Comparison of ENCODE assay signal across 22 mouse cellular contexts in genomic region chr3:27744754-27745153, GRCm38 (mm10). TPM values are rescaled to one million over a fixed set of nuclear protein-coding genes. Genes with fewer than 3 reads are reported as not detected.
DNase-seq lines count a peak whose midpoint lies in the region; ATAC-seq and TF ChIP-seq lines count a peak whose summit lies in the region.
"Had no signal": no experiment of that assay in that cellular context is flagged by ENCODE, and none has a peak within 500 bp of the region (broad histone marks: within the 10 kb centered on the region; RNA-seq: fewer than 3 reads in every experiment).

No protein-coding gene starts in this region.

- no peak overlapping the region for H3K4me3 ChIP-seq in ES-E14 (ENCODE audit: insufficient read depth in 1 of 2, low read depth in 1 of 2, low read length in 2 of 2, poor library complexity in 1 of 2, severe bottlenecking in 1 of 2)
- no peak overlapping the region for H3K4me3 ChIP-seq in intestine, embryonic 14.5 days (ENCODE audit: low read depth, low read length)
- no peak overlapping the region for H3K4me3 ChIP-seq in stomach, embryonic 14.5 days (ENCODE audit: low read depth, low read length)
- H3K4me3 ChIP-seq: embryonic facial prominence, embryonic 13.5 days; heart, embryonic 12.5 days; midbrain, embryonic 12.5 days; neural tube, embryonic 13.5 days had no signal

- H3K4me2 ChIP-seq in intestine, embryonic 14.5 days (ENCODE audit: low read length), result no peak overlapping the region
- no peak overlapping the region for H3K4me2 ChIP-seq in stomach, embryonic 14.5 days (replicated peaks; ENCODE audit: low read depth, low read length)
- H3K4me2 ChIP-seq: embryonic facial prominence, embryonic 13.5 days; heart, embryonic 12.5 days; lung, embryonic 14.5 days; midbrain, embryonic 12.5 days; neural tube, embryonic 13.5 days had no signal

- peak; percentile 20 for DNase-seq in kidney, adult 9 months
- DNase-seq in kidney, postnatal 4 days, result no peak
- DNase-seq in ES-E14 (ENCODE audit: low read depth, low spot score) (peak; percentile 66), MN1 (ENCODE audit: low spot score) (no peak)
- no peak for DNase-seq in intestine, embryonic 14.5 days (ENCODE audit: low spot score)
- no peak for DNase-seq in layer of hippocampus, postnatal 14 days (ENCODE audit: low spot score in 2 of 2)
- DNase-seq in adrenal gland, postnatal 36 days, result no peak
- DNase-seq: adrenal gland, adult 2 months; cerebellum, adult 11 months; cerebellum, postnatal 25 days; heart, postnatal 36 days; lung, embryonic 14.5 days; right cerebral cortex, postnatal 14 days had no signal

- no peak overlapping the region for H3K9ac ChIP-seq in ES-E14 (ENCODE audit: insufficient read depth, low read depth, low read length, poor library complexity, severe bottlenecking)
- H3K9ac ChIP-seq in intestine, embryonic 14.5 days (ENCODE audit: low read length), result no peak overlapping the region
- H3K9ac ChIP-seq in stomach, embryonic 14.5 days (replicated peaks; ENCODE audit: low read depth, low read length), result no peak overlapping the region
- H3K9ac ChIP-seq: embryonic facial prominence, embryonic 13.5 days; heart, embryonic 12.5 days; lung, embryonic 14.5 days; midbrain, embryonic 12.5 days; neural tube, embryonic 13.5 days had no signal

- WGBS in intestine, embryonic 14.5 days, result 46% methylated on average over 7 of the region's 7 CpGs
- WGBS in stomach, embryonic 14.5 days, result 42% methylated on average over 7 of the region's 7 CpGs

- no peaks in the 10 kb centered on the region for H3K27me3 ChIP-seq in intestine, embryonic 14.5 days (replicated peaks; ENCODE audit: control insufficient read depth, insufficient read depth, low read length)
- H3K27me3 ChIP-seq in stomach, embryonic 14.5 days (ENCODE audit: control insufficient read depth, insufficient read depth, low read length), result no peaks in the 10 kb centered on the region
- H3K27me3 ChIP-seq: embryonic facial prominence, embryonic 13.5 days; heart, embryonic 12.5 days; midbrain, embryonic 12.5 days; neural tube, embryonic 13.5 days had no signal

- no peaks in the 10 kb centered on the region for H3K36me3 ChIP-seq in ES-E14 (ENCODE audit: control insufficient read depth, insufficient read depth, low read length, poor library complexity, severe bottlenecking)
- no peaks in the 10 kb centered on the region for H3K36me3 ChIP-seq in intestine, embryonic 14.5 days (ENCODE audit: control insufficient read depth, insufficient read depth, low read length)
- H3K36me3 ChIP-seq in stomach, embryonic 14.5 days (ENCODE audit: control insufficient read depth, insufficient read depth, low read length), result no peaks in the 10 kb centered on the region
- H3K36me3 ChIP-seq: embryonic facial prominence, embryonic 13.5 days; G1E; heart, embryonic 12.5 days; midbrain, embryonic 12.5 days; neural tube, embryonic 13.5 days had no signal

- no peak overlapping the region for H3K27ac ChIP-seq in ES-E14 (ENCODE audit: insufficient read depth, low read depth, low read length, poor library complexity, severe bottlenecking)
- H3K27ac ChIP-seq in intestine, embryonic 14.5 days (ENCODE audit: low read depth), result no peak overlapping the region
- no peak overlapping the region for H3K27ac ChIP-seq in stomach, embryonic 14.5 days (ENCODE audit: low read length)
- H3K27ac ChIP-seq: embryonic facial prominence, embryonic 13.5 days; macrophage; midbrain, embryonic 12.5 days; neural tube, embryonic 13.5 days had no signal

- no peaks in the 10 kb centered on the region for H3K4me1 ChIP-seq in ES-E14 (ENCODE audit: control insufficient read depth in 2 of 2, insufficient read depth in 2 of 2, low read length in 2 of 2, poor library complexity in 1 of 2)
- H3K4me1 ChIP-seq in intestine, embryonic 14.5 days (replicated peaks; ENCODE audit: control insufficient read depth, insufficient read depth, low read length), result no peaks in the 10 kb centered on the region
- no peaks in the 10 kb centered on the region for H3K4me1 ChIP-seq in stomach, embryonic 14.5 days (ENCODE audit: control insufficient read depth, insufficient read depth, low read length)
- H3K4me1 ChIP-seq: embryonic facial prominence, embryonic 13.5 days; heart, embryonic 12.5 days; neural tube, embryonic 13.5 days had no signal

- H3K9me3 ChIP-seq in ES-E14 (ENCODE audit: control insufficient read depth, insufficient read depth, low read depth, low read length), result no peaks in the 10 kb centered on the region
- no peaks in the 10 kb centered on the region for H3K9me3 ChIP-seq in intestine, embryonic 14.5 days (ENCODE audit: control insufficient read depth, low read length)
- H3K9me3 ChIP-seq in stomach, embryonic 14.5 days (ENCODE audit: control insufficient read depth, low read depth, low read length), result no peaks in the 10 kb centered on the region
- H3K9me3 ChIP-seq: embryonic facial prominence, embryonic 13.5 days; G1E; midbrain, embryonic 12.5 days; neural tube, embryonic 13.5 days had no signal

- in situ Hi-C loops in ES-E14 (cut with MboI; ENCODE audit: low sequenced_read_pairs in 2 of 2, unreplicated experiment in 2 of 2), result no loop called here

- peak; percentile 81 for ATAC-seq in intestine, embryonic 14.5 days (replicated peaks; ENCODE audit: low FRiP score, low TSS enrichment, low read depth)
- ATAC-seq in stomach, embryonic 14.5 days (ENCODE audit: insufficient number of reproducible peaks, insufficient read depth, low FRiP score, low read depth), result peak; percentile 84; the same call in 1 of the 2 replicates
- ATAC-seq: forebrain, embryonic 16.5 days; hindbrain, embryonic 16.5 days had no signal

TF ChIP-seq in ES-E14, 5 proteins besides CTCF, POLR2A, EP300 and RAD21:
- TF ChIP-seq MAFK (IDR thresholded peaks at IDR 0.05; ENCODE audit: insufficient read depth, low read depth, low read length), result no peak
- TF ChIP-seq HCFC1 (IDR thresholded peaks at IDR 0.05; ENCODE audit: borderline replicate concordance, insufficient read depth, low read length), result no peak
- no peak for TF ChIP-seq CHD2 (IDR thresholded peaks at IDR 0.05; ENCODE audit: low read depth, low read length)
- TF ChIP-seq ZNF384 (IDR thresholded peaks at IDR 0.05; ENCODE audit: low read depth, low read length), result no peak
- TF ChIP-seq ZC3H11A (IDR thresholded peaks at IDR 0.05; ENCODE audit: borderline replicate concordance, low read depth, low read length), result no peak

RNA-seq across cellular contexts. Expression of gene Fndc3b, which starts 33.6 kb away (rescaled TPM):
- 9.7 and 16.6 TPM in 2 replicates for total RNA-seq in ES-E14 (2012; rRNA removed)
- 23.5 and 26.1 TPM in 2 replicates for polyA plus RNA-seq in intestine, embryonic 14.5 days (2014; fragmentation: Nextera tagmentation; extraction: Ambion mirVana)
- 32.8 and 33.3 TPM in 2 replicates for polyA plus RNA-seq in stomach, embryonic 14.5 days (2014; fragmentation: Nextera tagmentation; extraction: Ambion mirVana)
- total RNA-seq in layer of hippocampus, postnatal 14 days (2021), result 10 to 100 TPM; 23.7 to 31.1 TPM
- total RNA-seq in adrenal gland, postnatal 36 days (2021), result 100 to 1,000 TPM; 127 to 174 TPM
- polyA plus RNA-seq: G1E had no signal

Comparison
In these comparisons a context has a peak if more than half of its experiments do, and no peak if none do; other contexts are left out.
1. DNase-seq: peak in kidney, adult 9 months (single experiment) and ES-E14 (single experiment); none in kidney, postnatal 4 days (0 of 2), intestine, embryonic 14.5 days (single experiment), layer of hippocampus, postnatal 14 days (0 of 2), MN1 (single experiment) and adrenal gland, postnatal 36 days (0 of 2).